Mouse (Mus musculus) cerebellum, postnatal 10 days (tissue): ENCODE measurements around the gene Bbx.

ENCODE experiments used
- DNase-seq, 2 experiments: peaks; one replicate each; pipeline ENCODE4 v3.0.0; 2021; ENCODE audit warnings: mixed read lengths in 2 of 2

The Bbx gene

DNA sequence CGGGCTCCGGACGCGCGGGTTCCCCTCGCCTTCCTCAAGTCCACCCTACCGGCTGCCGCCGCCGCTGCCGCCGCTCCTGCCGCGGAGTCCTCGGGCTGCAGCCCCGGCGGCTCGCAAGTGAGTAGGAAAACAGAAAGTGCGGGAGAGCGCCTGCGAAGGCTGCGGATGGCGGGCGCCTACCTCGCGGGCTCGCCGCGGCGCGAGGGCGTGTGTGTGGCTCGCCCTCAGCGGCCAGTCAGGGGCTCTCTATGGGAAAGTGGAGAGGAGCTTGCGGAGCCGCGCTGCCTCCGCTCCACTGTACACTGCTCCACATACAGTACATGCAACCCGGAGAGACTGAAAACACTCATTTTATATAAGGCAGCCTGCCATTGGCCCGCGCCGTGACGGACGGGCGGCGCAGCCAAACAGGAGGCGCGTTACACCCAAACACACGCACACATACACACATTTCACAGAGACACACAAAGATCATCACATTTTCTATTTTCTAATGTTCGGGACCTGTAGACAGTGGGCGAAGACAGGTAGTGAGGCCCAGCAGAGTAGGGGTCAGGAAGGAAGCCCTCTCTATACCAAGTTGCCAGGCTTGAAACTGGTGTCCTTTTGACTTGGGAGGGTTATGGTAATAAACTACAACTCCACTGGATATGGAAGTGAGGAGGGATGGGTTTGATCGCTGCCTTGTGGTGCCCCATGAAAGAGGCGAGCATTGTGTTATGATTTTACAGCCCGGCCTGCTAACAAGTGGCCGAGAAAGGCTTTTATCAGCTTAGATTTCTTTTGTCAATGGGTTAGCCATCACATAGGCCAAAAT, at the start of gene Bbx:
Gene Bbx, minus strand, starts transcription at position 329 of the 817 bp plus-strand sequence.
- peak; percentile 97 for DNase-seq

GRCm38 (mm10) chr16:50481892-50482291, 49.7 kb upstream of the Bbx start:
- no peak for DNase-seq

DNA sequence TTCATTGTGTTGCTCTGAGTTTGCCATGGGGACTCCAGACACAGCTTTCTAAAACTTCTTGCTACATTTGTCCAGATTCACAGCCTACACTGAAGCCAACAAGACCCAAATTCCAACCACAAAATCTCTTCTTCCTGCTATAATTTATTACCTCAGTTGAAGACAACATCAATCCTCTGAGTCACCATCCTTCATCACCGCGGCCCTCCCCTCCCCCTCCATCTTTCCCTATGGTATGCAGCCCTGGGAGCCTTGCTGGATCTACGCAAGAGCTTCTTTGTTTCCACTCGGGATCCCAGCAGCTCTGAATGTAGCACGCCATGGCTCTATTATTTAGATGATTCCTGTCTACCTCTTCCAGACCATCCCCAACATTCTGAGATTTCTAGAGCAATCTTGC, 49.2 kb upstream of the Bbx start:
- DNase-seq, result no peak

DNA sequence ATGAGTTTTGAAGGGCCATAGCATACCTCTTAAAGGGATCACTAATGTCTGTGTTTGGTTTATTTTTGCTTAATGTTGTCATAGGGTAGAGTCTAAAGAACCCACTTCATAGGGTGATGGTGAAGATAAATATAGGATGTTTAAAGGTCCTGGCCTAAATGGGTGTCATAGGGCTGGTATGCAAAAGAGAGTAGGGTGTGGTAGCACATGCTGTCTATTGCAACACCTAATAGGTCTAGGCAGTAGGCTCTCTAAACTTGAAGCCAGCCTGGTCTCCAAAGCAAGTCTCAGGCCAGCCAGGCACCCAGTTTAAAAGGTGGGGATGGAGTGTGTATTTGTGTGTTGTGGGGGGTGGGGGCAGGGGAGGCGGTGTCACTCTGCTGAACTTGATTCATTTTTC, 46.5 kb upstream of the Bbx start:
- no peak for DNase-seq

DNA sequence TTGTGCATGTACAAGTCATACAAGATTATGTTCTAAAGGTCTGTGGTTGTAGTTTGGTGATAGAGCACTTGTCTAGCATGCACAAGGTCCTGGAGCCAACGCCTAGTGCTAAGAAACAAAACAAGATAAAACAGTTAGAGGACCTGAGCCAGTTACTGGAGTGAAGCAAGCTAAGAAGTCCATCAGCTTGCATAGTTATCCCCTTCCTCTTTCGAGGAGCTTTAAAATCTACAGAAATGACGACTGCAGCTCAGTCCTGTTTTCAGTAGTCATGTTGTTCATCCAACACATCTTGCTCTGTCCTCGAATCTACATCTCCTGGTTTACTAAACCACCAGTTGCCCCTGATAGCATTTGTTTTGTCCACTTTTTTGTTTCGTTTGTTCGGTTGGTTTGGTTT, 45.4 kb upstream of the Bbx start:
- no peak for DNase-seq

DNA sequence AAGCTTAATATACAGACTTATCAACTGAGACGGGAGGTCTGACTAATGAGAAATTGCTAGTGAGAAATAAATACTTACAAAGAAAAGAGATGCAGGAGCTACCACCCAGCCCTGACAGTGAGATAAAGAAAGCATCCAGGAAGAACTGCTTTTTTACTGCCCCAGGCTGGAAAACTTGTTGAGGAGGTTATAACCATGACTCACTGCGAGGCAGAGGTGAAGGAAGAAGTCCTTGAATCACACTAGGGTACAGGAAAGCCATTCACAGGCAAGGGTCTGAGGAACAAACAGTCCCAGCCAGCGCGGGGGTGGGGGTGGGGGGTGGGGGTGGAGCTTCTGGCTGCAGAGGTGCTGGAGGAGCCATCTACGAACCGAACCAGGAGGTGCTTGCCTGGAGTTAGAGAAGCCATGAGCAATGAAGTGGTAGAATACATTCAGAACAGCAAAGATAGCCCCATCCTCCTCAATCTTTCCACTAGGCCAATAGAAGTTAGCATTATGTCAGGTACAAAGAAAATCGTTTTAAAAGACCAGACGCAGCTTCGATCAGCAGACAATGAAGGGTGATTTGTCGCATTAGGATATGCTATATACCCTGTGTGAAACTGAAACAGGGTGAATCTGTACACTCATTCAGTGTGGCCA, 30.2 kb upstream of the Bbx start:
- no peak for DNase-seq

- DNase-seq, result no peak
Observed at GRCm38 (mm10) chr16:50459146-50459545, 27.0 kb upstream of the Bbx start.

DNA sequence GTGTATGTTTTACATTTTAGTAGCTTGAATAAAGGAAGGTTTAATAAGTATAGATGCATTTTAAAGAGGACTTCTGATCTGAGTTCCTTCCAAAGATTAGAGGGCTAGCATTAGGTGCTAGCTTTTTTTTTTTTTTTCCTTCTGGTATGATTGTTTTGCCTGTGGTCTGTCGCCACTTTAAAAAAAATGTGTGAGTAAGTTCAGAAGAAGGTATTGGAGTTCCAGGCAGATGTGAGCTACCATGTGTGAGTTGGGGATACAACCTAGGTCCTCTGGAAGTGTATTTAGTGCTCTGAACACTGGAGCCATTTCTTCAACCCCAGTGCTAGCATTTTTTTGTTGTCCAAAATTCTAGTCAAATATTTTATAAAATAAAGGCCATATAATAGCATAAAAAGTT, 23.9 kb upstream of the Bbx start:
- DNase-seq, result no peak

- DNase-seq, result no peak
Observed at GRCm38 (mm10) chr16:50449086-50449485, 16.9 kb upstream of the Bbx start.

- DNase-seq, result no peak
Observed at GRCm38 (mm10) chr16:50445014-50445413, 12.8 kb upstream of the Bbx start.

GRCm38 (mm10) chr16:50438816-50439215, 6.6 kb upstream of the Bbx start:
- no peak for DNase-seq

GRCm38 (mm10) chr16:50437788-50438187, 5.6 kb upstream of the Bbx start:
- no peak for DNase-seq

- DNase-seq, result no peak
Observed at GRCm38 (mm10) chr16:50437331-50437730, 5.1 kb upstream of the Bbx start.

DNA sequence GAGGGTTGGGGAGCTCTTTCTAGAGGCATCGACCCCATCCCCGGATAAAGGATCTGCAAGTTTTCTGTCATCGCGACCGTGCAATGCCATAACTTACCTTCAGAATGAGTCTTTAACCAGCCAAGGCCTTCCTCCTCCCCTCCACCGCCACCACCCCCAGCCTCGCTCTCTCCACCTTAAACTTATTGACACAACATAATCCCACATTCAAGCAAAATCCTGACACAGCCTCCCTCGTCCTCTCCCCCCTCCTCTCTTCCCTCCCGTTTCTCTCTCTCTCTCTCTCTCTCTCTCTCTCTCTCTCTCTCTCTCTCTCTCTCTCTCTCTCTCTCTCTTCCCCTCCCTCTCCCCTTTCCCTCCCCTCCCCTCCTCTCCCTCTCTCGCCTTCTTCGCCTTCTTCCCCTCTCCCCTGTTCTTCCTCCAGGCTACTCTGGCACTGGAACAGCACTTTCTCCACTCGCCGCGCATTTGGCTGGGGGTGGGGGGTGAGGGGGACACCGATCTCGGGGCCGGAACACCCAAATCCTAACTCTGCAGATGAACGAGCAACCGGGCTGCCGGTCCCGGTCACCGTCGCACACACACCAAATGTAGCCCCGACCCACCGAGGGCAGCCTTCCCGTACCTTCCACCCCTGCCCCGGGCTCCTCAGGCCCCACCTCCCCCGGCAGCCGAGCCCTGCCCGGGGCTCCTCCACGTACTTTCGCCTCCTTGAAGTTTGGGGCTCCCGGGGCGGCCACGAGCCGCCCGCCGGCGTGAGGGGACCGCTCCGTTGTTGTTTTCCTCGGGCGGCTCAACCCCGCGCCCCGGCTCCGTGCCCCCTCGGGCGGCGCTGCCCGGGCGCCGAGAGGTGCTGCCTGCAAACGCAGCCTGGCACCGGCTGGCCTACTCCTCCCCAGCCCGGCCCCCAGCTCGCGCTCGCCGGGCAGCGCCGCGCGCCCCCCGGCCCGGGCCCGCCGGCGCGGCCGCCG, 894 bp downstream of the Bbx start:
- DNase-seq, result peak; percentile 67 to 69

DNA sequence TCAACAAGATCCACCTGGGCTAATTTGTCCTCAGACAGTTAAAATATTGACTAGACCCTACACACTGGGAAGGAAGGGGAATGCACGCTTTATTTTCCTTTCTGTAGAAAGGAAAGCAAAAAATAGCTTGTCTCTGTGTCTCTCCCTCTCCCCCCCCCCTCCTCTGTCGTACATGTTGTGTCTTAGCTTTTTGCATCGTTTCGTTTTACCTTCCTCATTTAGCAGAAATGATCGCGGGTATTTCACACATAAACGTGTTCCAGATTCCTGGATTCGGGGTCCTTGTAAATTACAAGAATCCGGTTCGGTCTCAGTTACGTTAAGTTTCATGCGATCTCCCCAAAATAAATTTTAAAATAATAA, 1.7 kb downstream of the Bbx start:
- DNase-seq, result no peak

- DNase-seq, result peak; percentile 76 to 77
Observed at GRCm38 (mm10) chr16:50429692-50430514, 2.3 kb downstream of the Bbx start.

DNA sequence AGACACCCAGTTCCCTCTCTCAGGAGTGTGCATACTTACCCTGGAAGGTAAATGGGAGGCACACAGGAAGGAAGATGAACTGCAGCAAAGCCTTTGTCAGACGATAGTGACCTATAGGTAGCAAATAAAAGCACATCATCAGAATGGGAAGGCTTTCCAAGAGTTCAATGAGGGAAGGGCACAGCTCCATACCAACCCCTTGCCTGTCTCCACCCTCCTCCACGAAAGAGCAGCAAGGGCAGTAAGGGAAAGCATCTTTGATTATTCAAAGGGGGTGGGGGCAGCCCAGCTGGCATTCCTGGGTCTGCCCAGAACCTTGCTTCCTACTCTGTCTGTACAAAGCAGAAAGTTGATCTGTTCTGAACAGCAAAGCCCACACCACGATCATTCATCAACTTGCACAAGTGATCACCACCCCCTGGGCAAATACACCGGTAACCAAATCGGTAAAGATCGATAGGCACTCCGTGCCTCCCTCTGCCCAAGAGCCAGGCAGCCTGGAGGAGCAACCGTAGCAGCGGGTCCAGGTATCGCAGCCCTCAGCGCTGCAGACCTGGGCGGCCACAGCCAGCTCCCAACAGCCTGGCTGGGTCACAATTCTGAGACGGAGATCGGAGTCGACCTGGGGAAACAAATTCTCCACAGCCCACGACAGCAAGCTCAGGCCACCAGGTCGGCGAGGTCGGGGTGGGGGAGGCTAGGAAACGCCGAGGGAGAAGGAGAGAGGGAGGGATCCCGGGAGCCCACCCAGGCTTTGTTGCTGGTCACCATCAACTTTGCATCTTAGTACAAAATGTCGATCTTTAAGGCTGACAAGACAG, 3.1 kb downstream of the Bbx start:
- DNase-seq, result peak; percentile 43 to 55

DNA sequence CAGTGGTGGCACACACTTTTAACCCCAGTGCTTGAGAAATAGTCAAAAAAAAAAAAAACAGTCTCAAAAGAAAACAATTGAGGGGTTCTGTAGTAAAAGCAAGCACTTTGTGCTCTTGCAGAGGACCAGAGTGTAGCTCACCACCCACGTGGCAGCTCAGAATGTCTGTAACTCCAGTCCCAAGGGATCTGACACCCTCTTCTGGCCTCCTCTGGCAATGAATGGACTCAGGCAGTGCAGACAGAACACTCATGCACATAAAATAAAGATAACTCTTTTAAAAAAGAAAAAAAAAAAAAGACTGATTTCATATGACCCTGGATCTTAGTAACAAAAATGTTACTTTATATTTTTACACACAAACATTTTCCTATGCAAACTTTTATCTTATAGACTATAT, 12.1 kb downstream of the Bbx start:
- DNase-seq, result no peak

GRCm38 (mm10) chr16:50415406-50415805, 16.8 kb downstream of the Bbx start:
- DNase-seq, result no peak

- peak in 1 of 2 experiments; percentile 6 for DNase-seq
Observed at GRCm38 (mm10) chr16:50402851-50403250, 29.3 kb downstream of the Bbx start.

DNA sequence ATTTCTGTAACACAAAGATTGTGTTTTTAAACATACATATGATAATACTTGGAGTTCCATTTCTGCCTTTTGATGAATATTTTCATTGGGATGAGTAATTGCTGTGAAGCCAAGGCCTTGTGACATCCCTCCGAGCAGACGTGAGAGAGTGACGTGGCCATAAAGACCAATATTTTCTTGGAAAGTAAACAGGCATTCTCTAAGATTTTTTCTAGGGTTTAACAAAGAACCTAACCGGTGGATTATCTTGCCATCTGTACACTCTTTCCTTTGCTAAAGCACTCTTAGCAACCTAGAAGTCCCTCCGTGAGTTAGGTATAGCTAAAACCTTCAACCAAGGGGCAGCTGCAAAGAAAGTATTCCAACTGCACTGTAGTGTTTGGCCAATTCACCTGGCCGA, 32.4 kb downstream of the Bbx start:
- DNase-seq, result no peak
